Mouse (Mus musculus) ES-E14 (cell line): ENCODE measurements around the gene Olfr957. TPM values are rescaled to one million over a fixed set of nuclear protein-coding genes. Genes with fewer than 3 reads are reported as not detected.

Experiments
- DNase-seq: peaks from one replicate; pipeline ENCODE4 v3.0.0-alpha.2; 2013; ENCODE audit warnings: low read depth, low spot score
- H3K27ac ChIP-seq: 2 replicates; pipeline ENCODE4 v1.5.1; 2012; ENCODE audit warnings: low read depth, mild to moderate bottlenecking, low read length, moderate library complexity, mixed read lengths; ENCODE audit not compliant: poor library complexity, insufficient read depth, severe bottlenecking
- H3K36me3 ChIP-seq: 2 replicates; pipeline ENCODE4 v1.6.1; 2012; ENCODE audit warnings: mild to moderate bottlenecking, low read length, moderate library complexity, mixed read lengths; ENCODE audit not compliant: control insufficient read depth, poor library complexity, insufficient read depth, severe bottlenecking
- H3K4me1 ChIP-seq, 2 experiments: fragments of 150-350 bp in 1 of 2; sonication (generic) in 1 of 2; 2 replicates each; pipeline ENCODE4 v1.6.1; 2012; ENCODE audit warnings: low read length in 2 of 2, mild to moderate bottlenecking in 1 of 2, mixed read lengths in 1 of 2; ENCODE audit not compliant: control insufficient read depth in 2 of 2, insufficient read depth in 2 of 2, poor library complexity in 1 of 2
- H3K4me3 ChIP-seq, 2 experiments: fragments of 150-350 bp in 1 of 2; sonication (generic) in 1 of 2; 2 replicates each; pipeline ENCODE4 v1.5.1; 2012; ENCODE audit warnings: low read length in 2 of 2, low read depth in 1 of 2, mild to moderate bottlenecking in 1 of 2, mixed read lengths in 1 of 2; ENCODE audit not compliant: insufficient read depth in 1 of 2, poor library complexity in 1 of 2, severe bottlenecking in 1 of 2
- H3K9ac ChIP-seq: 2 replicates; pipeline ENCODE4 v1.6.1; 2012; ENCODE audit warnings: low read depth, mild to moderate bottlenecking, low read length, mixed read lengths; ENCODE audit not compliant: poor library complexity, insufficient read depth, severe bottlenecking
- H3K9me3 ChIP-seq: fragments of 150-350 bp; sonication (generic); 2 replicates; pipeline ENCODE4 v1.6.1; 2012; ENCODE audit warnings: low read depth, mild to moderate bottlenecking, low read length; ENCODE audit not compliant: control insufficient read depth, insufficient read depth
- CHD2 ChIP-seq: IDR thresholded peaks from 2 replicates; pipeline ENCODE4 v1.6.1; 2014; ENCODE audit warnings: mild to moderate bottlenecking, low read depth, low read length, inconsistent platforms
- HCFC1 ChIP-seq: IDR thresholded peaks from 2 replicates; pipeline ENCODE4 v1.6.1; 2012; ENCODE audit warnings: low read length, inconsistent platforms, borderline replicate concordance; ENCODE audit not compliant: insufficient read depth
- MAFK ChIP-seq: IDR thresholded peaks from 2 replicates; pipeline ENCODE4 v1.6.1; 2014; ENCODE audit warnings: mild to moderate bottlenecking, low read depth, low read length, inconsistent platforms; ENCODE audit not compliant: insufficient read depth
- ZC3H11A ChIP-seq: IDR thresholded peaks from 2 replicates; pipeline ENCODE4 v1.6.1; 2012; ENCODE audit warnings: low read depth, mild to moderate bottlenecking, inconsistent platforms, low read length, borderline replicate concordance
- ZNF384 ChIP-seq: IDR thresholded peaks from 2 replicates; pipeline ENCODE4 v1.6.1; 2012; ENCODE audit warnings: low read depth, low read length, inconsistent platforms
- in situ Hi-C, 2 experiments: fragments of 600-800 bp; cut with MboI; formaldehyde crosslinking; loops; one replicate each; pipeline ENCODE4 v1.15.1; 2025; ENCODE audit warnings: low sequenced_read_pairs in 2 of 2, inconsistent platforms in 1 of 2; ENCODE audit not compliant: unreplicated experiment in 2 of 2
- total RNA-seq: library from RNA; depleted of rRNA; stranded (reverse); fragments of 300-350 nt; gene quantifications from 2 replicates; pipeline ENCODE4 v1.2.3, GENCODE M21; 2012

Olfr957 gene
- total RNA-seq, 1 experiment = not detected

DNA sequence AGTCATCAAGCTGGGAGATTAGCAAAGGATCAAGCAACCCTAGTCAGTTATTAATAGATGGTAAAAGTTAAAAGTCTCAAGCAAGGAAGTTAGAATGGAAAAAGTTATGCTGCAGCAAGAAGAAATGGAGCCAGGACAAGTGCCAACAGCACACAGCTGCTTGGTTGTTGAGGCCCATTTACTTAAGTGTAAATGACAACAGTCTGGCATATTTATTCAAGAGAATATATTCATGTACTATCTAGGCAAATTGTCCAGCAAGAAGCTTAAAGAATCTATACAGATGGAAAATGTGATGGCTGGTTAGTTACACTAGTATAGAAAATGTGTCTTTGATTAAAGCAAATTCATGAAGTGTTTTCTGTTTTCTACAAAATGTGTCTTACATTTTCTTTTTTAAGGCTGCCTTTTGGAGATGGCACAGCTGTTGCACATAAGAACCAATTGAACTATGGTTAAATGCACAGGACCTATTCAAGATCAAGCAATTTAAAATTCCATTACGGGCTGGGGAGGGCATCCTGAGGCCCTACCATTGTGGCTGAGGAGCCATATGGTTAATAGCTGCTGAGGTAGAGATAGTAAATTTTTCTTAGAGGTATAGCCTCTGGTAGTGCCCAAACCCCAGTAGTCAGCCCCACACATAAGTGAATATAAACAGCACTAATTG lies 8.1 kb upstream of the Olfr957 start:
- no peak for TF ChIP-seq ZNF384
- no peak for TF ChIP-seq HCFC1
- DNase-seq = no peak
- no peak overlapping the region for H3K4me3 ChIP-seq
- no peaks in the 10 kb centered on the region for H3K9me3 ChIP-seq
- no peaks in the 10 kb centered on the region for H3K36me3 ChIP-seq
- in situ Hi-C loops = no loop called here
- H3K9ac ChIP-seq = no peak overlapping the region
- no peak overlapping the region for H3K27ac ChIP-seq
- H3K4me1 ChIP-seq = no peaks in the 10 kb centered on the region

- no peak overlapping the region for H3K9ac ChIP-seq
- in situ Hi-C loops = no loop called here
- TF ChIP-seq CHD2 (no peak), ZC3H11A (no peak)
- no peak overlapping the region for H3K4me3 ChIP-seq
- DNase-seq = no peak
- no peaks in the 10 kb centered on the region for H3K9me3 ChIP-seq
- no peak overlapping the region for H3K27ac ChIP-seq
- no peaks in the 10 kb centered on the region for H3K4me1 ChIP-seq
- H3K36me3 ChIP-seq = no peaks in the 10 kb centered on the region
Observed at GRCm38 (mm10) chr9:39518595-39518994, 3.0 kb upstream of the Olfr957 start.

DNA sequence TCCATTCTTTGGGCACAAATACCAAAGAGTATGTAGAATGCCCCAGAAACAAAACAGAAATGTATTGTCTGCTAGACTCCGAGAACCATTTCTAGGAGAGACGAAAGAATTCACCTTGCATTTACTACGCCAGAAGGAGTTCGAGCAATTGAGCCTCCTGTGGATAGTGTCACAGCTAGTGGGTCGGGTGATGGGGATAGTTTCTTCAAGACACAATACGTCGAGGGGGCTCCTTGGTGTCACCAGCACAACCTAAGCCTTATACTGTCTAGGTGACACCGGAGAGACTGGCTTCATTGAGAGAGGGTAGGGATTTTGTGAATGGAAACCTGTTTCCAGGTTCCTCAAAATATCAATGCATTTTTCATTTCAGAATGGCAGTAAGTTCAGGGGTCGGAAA lies 6.2 kb downstream of the Olfr957 start:
- H3K9me3 ChIP-seq = no peaks in the 10 kb centered on the region
- in situ Hi-C loops = no loop called here
- no peak overlapping the region for H3K27ac ChIP-seq
- no peak overlapping the region for H3K9ac ChIP-seq
- TF ChIP-seq MAFK = no peak
- H3K36me3 ChIP-seq = no peaks in the 10 kb centered on the region
- H3K4me1 ChIP-seq = no peaks in the 10 kb centered on the region
- H3K4me3 ChIP-seq = no peak overlapping the region
- DNase-seq = no peak

DNA sequence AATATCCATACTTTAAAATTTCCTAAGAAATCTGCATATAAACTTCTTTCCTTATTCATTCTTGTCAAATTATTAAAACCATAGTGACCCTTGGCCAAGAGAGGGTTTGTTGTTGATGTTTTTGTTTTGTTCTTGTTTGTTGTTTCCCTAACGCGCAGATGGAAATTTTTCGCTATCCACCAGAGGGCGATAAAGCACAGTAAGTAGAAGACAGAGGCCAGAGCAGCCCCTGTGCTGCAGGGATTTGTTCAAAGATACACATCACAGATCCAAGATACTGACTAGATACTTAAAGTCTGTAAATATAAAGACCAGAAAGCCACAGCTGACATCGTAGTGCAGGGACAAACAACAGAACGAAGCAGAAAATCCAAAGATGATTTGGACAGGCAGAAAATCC lies 6.6 kb downstream of the Olfr957 start:
- no peak overlapping the region for H3K27ac ChIP-seq
- no peaks in the 10 kb centered on the region for H3K4me1 ChIP-seq
- TF ChIP-seq ZC3H11A (peak; percentile 86), CHD2 (no peak)
- in situ Hi-C loops = no loop called here
- no peaks in the 10 kb centered on the region for H3K9me3 ChIP-seq
- no peak overlapping the region for H3K4me3 ChIP-seq
- H3K36me3 ChIP-seq = no peaks in the 10 kb centered on the region
- peak; percentile 56 for DNase-seq
- no peak overlapping the region for H3K9ac ChIP-seq

- H3K36me3 ChIP-seq = no peaks in the 10 kb centered on the region
- no peak within 1 kb of the TSS for H3K27ac ChIP-seq
- DNase-seq = no peak
- H3K9ac ChIP-seq = no peak within 1 kb of the TSS
- H3K4me1 ChIP-seq = no peaks in the 10 kb centered on the region
- H3K9me3 ChIP-seq = no peaks in the 10 kb centered on the region
- in situ Hi-C loops = no loop called here
- H3K4me3 ChIP-seq = no peak within 1 kb of the TSS
- no peak for TF ChIP-seq MAFK
Observed at GRCm38 (mm10) chr9:39493895-39494294, 21.7 kb downstream of the Olfr957 start, which contains the start of gene Olfr44. Olfr44 (minus strand) TSS chr9:39493995.
